ENCODE assay signal across 16 mouse cellular contexts in genomic region chr6:66289196-66289595, GRCm38 (mm10).
"Had no signal": no experiment of that assay in that cellular context is flagged by ENCODE, and none has a peak within 500 bp of the region (broad histone marks: within the 10 kb centered on the region; RNA-seq: fewer than 3 reads in every experiment).

No protein-coding gene starts in this region.

- H3K27ac ChIP-seq: liver, embryonic 13.5 days; midbrain, embryonic 10.5 days; midbrain, embryonic 12.5 days; midbrain, embryonic 15.5 days; neural tube, embryonic 12.5 days; stomach, embryonic 15.5 days; stomach, postnatal 0 days had no signal

- DNase-seq: liver, embryonic 13.5 days; lung, adult 18-20 months; lung, embryonic 14.5 days; lung, postnatal 10 days; lung, postnatal 4 days; right cerebral cortex, postnatal 14 days; thymus, adult 2 months; thymus, postnatal 25 days; thymus, postnatal 4 days had no signal

- H3K4me2 ChIP-seq: liver, embryonic 13.5 days; lung, embryonic 14.5 days; midbrain, embryonic 12.5 days; midbrain, embryonic 15.5 days; neural tube, embryonic 12.5 days; stomach, embryonic 15.5 days had no signal

- H3K27me3 ChIP-seq: liver, embryonic 13.5 days; megakaryocyte, embryonic 14.5 days; midbrain, embryonic 12.5 days; midbrain, embryonic 15.5 days; neural tube, embryonic 12.5 days; stomach, embryonic 15.5 days had no signal

- H3K36me3 ChIP-seq: liver, embryonic 13.5 days; midbrain, embryonic 10.5 days; midbrain, embryonic 12.5 days; midbrain, embryonic 15.5 days; neural tube, embryonic 12.5 days; stomach, embryonic 15.5 days had no signal

- H3K4me3 ChIP-seq: liver, embryonic 13.5 days; megakaryocyte, embryonic 14.5 days; midbrain, embryonic 10.5 days; midbrain, embryonic 12.5 days; midbrain, embryonic 15.5 days; neural tube, embryonic 12.5 days; stomach, embryonic 15.5 days had no signal

- H3K9ac ChIP-seq: liver, embryonic 13.5 days; lung, embryonic 14.5 days; midbrain, embryonic 12.5 days; midbrain, embryonic 15.5 days; neural tube, embryonic 12.5 days; stomach, embryonic 15.5 days had no signal

- H3K4me1 ChIP-seq: megakaryocyte, embryonic 14.5 days; midbrain, embryonic 10.5 days; midbrain, embryonic 12.5 days; midbrain, embryonic 15.5 days; neural tube, embryonic 12.5 days; stomach, embryonic 15.5 days had no signal

- H3K9me3 ChIP-seq: liver, embryonic 13.5 days; megakaryocyte, embryonic 14.5 days; midbrain, embryonic 10.5 days; midbrain, embryonic 12.5 days; midbrain, embryonic 15.5 days; neural tube, embryonic 12.5 days; stomach, embryonic 15.5 days had no signal

- ATAC-seq: midbrain, embryonic 15.5 days had no signal
